Mouse (Mus musculus) kidney, adult 9 months (tissue): ENCODE data around the gene As3mt.

Experiments
- DNase-seq: peaks from one replicate; pipeline ENCODE4 v3.0.0; 2022

Gene As3mt

DNA sequence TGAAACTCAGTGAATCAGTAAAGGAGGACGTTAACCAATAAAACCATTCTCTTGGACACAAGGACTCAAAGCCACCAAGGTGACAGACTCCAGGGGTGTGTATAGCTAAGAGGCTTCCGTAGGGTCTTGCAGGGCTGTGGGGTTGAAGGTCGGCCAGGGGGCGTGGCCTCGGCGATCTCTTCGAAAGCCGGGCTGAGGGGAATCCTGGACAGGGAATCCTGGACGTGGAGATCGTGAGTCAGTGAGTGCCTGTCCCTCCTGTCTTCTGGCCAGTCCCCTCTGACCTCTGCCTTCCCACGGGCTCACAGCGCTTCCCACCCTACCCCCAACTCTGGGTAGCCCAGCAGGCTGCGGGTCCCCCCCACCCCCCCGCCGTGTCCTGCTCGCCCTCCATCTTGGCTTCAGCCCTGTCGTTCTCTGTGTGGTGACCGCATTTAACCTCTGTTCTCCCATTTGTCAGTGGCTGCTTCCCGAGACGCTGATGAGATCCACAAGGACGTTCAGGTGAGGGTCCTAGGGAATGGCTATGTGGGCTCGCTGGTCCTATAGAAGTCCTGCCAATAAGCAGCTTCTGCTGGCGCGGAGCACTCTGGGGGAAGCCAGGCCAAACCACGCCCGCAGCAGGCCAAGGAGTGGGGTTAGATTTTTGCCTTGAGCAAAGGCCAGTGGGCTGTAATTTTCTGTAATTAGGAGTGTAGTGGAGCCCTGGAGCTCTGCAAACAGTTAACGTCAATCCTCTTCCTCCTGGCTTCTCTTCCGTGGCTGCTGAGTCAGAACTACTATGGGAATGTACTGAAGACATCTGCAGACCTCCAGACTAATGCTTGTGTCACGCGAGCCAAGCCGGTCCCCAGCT lies at the start of gene As3mt:
Gene As3mt (plus strand): TSS at position 163 of the 856 bp plus-strand sequence.
- DNase-seq: peak; percentile 91

DNA sequence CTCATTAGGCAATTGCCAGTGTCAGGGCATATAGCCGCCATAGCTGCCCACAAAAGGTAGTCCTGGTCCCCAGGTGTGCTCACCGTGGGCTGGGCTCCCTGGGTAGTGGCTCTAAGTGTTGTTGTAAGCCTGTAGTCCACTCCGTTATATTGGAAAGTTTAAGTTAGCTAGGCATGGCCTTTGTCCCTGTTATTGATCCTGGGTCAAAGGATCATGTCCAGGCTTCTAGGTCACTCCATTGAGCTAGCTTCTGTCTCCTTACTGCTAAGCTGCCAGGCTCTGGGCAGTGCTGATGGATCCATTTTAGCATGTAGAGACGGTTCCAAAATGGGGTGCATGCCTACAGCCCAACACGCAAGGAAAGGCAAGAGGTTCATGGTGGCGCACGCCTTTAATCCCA lies 48.9 kb upstream of the As3mt start:
- DNase-seq: no peak

GRCm38 (mm10) chr19:46658851-46659250 lies 48.4 kb upstream of the As3mt start:
- peak; percentile 39 for DNase-seq

GRCm38 (mm10) chr19:46661511-46661910 lies 45.7 kb upstream of the As3mt start:
- peak; percentile 8 for DNase-seq

DNA sequence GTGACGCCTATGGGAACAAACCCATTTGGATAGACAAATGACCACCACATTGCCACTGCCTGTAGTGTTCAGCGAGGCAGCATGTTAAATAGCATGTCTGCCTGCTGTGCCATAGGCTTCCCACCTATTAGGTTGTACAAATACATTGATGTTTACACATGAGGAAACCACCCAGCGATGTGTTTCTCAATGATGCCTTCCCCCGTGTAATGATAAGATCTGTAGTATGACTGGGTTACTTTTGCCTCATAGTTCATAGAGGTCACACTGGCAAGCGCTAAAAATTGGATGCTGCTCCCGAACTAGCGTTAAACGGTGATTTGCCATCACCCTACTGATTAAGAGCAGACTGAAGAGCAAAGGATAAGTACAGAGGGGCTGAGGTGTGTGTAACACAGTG lies 45.0 kb upstream of the As3mt start:
- DNase-seq: no peak

DNA sequence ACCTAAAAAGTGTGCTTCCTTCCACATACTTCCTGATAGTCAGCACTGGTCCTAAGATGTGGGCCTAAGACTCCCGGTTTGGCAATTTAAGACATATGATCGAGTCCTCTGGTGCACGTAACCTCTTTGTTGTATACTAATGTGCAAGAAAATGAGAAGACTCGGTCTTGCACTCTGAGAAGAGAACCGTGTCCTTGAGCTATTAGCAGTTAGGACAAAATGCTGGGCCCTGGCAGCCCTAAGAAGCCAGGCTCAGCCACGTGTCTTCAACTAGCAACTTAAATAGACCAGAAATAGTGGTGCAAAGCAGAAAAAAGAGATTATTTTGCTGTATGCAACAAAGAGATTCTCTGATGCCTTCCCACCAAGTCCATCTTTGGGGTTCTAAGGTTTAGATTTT lies 44.5 kb upstream of the As3mt start:
- no peak for DNase-seq

- no peak for DNase-seq
Observed at GRCm38 (mm10) chr19:46665474-46665873, 41.8 kb upstream of the As3mt start.

GRCm38 (mm10) chr19:46667300-46667699 lies 40.0 kb upstream of the As3mt start:
- DNase-seq: no peak

DNA sequence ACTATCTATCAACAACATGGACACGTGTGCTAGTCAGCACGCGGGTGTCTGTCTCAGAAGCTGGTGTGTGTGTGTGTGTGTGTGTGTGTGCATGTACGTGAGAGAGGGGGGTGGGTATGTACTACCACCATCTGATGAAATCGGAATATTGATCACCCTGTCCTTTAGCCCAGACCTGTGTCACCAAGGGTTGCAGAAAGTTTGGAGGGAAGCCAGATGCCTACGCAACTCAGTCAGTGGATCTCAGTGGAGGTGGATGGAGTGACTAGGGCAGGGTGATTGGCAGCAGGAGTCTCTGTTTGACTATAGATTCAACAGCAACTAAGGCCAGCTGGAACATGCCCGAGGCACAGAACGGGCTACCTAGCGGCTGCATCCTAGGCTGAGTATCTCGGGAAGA lies 39.0 kb upstream of the As3mt start:
- no peak for DNase-seq

DNA sequence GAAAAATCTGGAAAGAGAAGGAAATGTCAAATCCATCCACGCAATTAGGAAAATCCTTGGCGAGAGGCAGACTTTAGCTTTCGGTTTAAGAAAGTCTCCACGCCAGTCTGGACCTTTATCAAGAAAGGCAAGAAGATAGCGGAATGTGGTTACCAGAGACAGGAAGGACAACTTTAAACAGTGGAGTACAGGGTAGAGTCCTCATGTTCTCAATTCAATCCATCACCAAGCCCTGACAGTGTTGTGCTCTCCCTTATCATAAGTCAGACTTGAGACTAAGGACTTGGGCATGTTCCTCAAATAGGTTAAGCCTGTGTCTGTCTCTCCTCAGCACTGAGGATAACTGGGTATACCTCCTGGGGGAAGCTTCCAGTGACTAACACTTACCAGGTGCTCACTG lies 37.5 kb upstream of the As3mt start:
- DNase-seq: no peak

GRCm38 (mm10) chr19:46670691-46671090 lies 36.6 kb upstream of the As3mt start:
- DNase-seq: peak; percentile 58

GRCm38 (mm10) chr19:46672766-46673418 lies 34.4 kb upstream of the As3mt start, which contains the start of gene Cyp17a1:
TSS of gene Cyp17a1 (minus strand) at chr19:46673172.
- no peak for DNase-seq

DNA sequence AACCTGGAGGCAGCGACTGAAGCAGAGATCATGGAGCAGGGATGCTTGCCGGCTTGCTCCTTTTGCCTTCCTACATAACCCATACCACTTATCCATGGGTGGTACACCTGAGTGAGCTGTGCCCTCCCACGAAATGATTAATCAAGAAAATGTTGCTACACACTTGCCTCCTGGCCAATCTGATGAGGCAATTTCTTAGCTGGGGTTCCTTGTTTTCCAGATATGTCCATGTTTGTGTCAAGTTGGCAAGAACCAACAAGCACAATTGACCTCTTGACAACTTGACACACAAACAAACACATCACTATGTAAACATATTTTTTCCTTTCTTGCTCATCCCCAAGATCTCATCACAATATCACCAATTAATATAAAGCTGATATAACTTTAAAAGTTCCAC lies 31.6 kb upstream of the As3mt start:
- DNase-seq: no peak

DNA sequence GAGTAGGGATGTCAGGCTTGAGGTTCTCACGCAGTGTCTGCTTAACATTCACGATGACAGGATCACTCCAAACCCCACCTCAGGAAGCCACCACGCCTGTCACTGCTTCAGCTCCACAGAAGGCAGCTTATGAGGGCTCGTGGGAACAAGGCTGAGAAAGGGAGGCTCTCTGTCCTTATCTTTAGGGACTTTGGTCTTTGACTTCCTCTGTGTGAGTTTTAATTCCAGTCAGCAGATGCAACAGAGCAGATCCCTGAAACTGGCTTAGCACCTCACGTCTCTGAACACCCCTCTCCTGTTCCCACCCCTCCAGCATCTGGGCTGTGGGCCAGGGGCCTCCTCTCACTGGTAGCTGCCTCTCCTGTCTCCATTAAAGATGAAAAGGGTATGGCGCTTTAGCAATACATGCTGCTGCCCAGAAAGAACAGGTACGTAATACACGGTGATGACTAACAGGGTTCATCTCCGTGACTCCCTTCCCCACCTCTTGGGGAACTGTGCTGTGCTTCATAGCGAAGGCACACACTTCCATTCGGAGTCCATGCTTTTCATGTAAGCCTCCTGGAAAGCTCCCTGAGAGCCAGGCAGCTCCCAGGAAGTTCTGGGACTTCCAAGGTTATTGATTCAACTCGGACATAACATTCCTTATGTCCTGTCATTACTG lies 27.4 kb upstream of the As3mt start:
- DNase-seq: no peak

DNA sequence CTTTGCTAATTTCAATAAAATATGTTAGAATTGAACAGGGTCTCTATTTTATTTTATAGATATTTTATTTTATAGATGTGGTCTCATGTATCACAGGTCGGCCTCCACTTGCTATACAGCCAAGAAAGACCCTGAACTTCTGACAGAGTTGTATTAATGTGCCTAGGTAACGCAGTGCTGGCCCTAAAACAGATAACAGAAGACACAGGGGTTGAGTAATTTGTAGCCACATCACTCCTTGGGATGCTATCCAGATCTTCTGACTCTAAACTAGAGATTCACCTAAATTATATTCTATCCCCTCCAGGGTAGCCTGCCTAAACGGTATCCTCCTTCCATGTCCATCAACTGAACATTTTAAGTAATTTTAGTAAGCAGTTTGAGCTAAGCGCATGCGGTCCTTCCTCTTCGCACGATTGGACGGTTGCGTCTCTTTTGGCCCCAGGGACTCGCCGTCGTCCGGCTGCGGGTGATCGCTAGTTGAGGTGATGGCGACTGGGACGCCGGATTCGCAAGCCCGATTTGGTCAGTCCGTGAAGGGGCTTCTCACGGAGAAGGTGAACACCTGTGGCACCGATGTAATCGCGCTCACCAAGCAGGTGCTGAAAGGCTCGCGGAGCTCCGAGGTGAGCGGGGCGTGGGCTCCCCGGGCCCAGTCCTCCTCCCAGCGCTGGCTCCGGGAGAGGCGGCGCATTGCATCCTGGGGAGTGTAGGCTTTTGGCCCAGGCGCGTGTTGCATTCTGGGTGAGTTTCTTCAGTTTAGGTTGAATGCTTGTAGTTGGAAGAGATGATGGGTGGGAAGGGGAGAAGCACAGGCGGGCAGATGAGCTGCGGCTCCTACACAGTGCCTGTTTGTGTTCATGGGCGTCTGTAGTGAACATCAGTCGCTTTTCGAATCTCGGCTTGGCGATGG lies 17.5 kb upstream of the As3mt start, which contains the start of gene Borcs7:
Gene Borcs7 (plus strand): TSS at position 447 of the 913 bp plus-strand sequence.
- DNase-seq: peak; percentile 88

DNA sequence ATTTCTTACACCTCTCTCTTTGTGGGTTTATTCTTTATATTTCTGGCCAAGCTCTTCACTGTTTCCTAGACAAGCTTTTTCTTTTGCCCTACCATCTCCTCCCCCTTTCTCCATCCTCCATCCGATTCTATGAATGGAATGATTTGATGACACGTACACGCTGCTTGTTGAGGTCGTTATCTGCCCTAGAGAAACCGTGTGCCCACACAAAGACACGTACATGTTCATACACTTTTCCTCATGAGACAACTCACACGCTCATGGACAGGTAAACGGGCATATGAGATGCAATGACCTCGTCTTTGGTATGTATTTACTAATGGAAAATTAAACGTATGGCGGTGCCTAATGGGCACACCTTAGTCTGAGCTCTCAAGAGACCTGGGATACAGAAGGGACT lies 16.9 kb upstream of the As3mt start:
- no peak for DNase-seq

GRCm38 (mm10) chr19:46691078-46691477 lies 16.2 kb upstream of the As3mt start:
- no peak for DNase-seq

- no peak for DNase-seq
Observed at GRCm38 (mm10) chr19:46693146-46693545, 14.1 kb upstream of the As3mt start.

- DNase-seq: no peak
Observed at GRCm38 (mm10) chr19:46696482-46696881, 10.8 kb upstream of the As3mt start.

GRCm38 (mm10) chr19:46696943-46697342 lies 10.3 kb upstream of the As3mt start:
- DNase-seq: no peak

DNA sequence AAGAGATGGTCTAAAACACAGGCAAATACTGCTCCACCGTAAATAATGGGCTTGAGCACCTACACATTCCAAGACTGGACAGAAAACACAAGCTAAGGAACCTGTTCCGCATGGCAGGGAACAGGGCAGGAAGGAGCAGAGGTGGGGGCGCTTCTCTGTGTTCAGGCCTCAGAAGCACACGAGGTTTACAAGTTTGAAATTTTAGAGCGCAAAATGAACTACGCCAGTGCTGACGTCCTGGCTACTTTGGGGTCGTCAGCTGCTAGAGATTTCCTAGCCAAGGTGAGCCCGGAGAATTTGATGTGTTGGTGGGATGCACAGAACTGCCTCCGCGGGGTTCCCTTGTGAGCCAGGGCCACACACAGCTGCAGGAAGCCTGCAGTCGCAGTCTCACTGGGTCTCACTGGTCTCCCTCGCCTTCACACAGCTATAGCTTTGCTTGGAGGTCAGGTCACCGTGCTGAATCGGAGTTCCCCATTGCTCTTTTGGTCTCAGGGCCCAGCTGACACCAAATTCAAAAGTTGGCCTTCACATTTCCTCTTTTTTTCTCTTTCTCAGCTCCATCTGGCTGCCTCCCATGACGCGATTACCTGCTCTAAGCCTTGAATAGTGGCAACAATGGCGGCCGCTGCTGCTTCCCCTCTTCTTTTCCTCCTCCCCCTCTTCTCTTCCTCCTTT lies 9.3 kb upstream of the As3mt start:
- no peak for DNase-seq

DNA sequence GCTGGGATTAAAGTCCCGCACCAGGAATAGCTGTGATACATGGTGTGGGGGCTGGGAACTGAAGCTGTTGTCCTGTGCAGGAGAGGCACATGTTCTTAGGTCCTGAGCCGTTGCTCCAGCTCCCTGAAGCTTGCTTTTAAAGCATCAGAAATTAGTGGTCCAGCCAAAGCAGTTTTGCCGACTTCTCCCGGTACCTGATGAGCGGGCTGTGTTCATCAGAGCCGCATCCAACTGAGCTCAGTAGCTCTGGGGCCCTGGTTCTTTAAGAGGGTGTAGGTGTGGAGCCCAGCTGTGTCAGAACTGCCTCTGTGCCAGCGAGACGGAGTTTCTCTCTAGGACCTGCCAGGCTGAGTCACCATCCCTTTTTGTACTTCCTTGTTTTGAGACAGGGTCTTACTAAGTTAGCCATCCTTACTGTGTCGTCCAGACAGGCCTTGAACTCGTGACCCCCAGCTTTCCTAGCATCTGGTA lies 8.2 kb upstream of the As3mt start:
- no peak for DNase-seq
